Mouse (Mus musculus) induced T-regulatory cell, adult 2 months (primary cell): ENCODE data around the gene Aldh1a3.

Experiments used
- DNase-seq: peaks from one replicate; pipeline ENCODE4 v3.0.0-alpha.2; 2012; ENCODE audit warnings: low read depth

The Aldh1a3 gene

GRCm38 (mm10) chr7:66427437-66428161 lies at the start of gene Aldh1a3:
Gene Aldh1a3 (minus strand): TSS chr7:66427517.
- peak; percentile 23 for DNase-seq

GRCm38 (mm10) chr7:66476289-66476688 lies 49.0 kb upstream of the Aldh1a3 start:
- DNase-seq = no peak

GRCm38 (mm10) chr7:66471641-66472216 lies 44.4 kb upstream of the Aldh1a3 start:
- DNase-seq = no peak

GRCm38 (mm10) chr7:66466641-66467040 lies 39.3 kb upstream of the Aldh1a3 start:
- no peak for DNase-seq

- DNase-seq = no peak
Measured at GRCm38 (mm10) chr7:66465241-66465640, 37.9 kb upstream of the Aldh1a3 start.

GRCm38 (mm10) chr7:66463081-66463480 lies 35.8 kb upstream of the Aldh1a3 start:
- DNase-seq = no peak

- no peak for DNase-seq
Measured at GRCm38 (mm10) chr7:66451622-66452295, 24.4 kb upstream of the Aldh1a3 start.

GRCm38 (mm10) chr7:66449971-66450752 lies 22.8 kb upstream of the Aldh1a3 start:
- peak; percentile 59 for DNase-seq

- no peak for DNase-seq
Measured at GRCm38 (mm10) chr7:66448786-66449540, 21.6 kb upstream of the Aldh1a3 start.

GRCm38 (mm10) chr7:66448304-66448703 lies 21.0 kb upstream of the Aldh1a3 start:
- DNase-seq = no peak

- no peak for DNase-seq
Measured at GRCm38 (mm10) chr7:66446860-66447259, 19.5 kb upstream of the Aldh1a3 start.

GRCm38 (mm10) chr7:66445117-66445905 lies 18.0 kb upstream of the Aldh1a3 start:
- DNase-seq = no peak

- no peak for DNase-seq
Measured at GRCm38 (mm10) chr7:66444706-66445105, 17.4 kb upstream of the Aldh1a3 start.

- no peak for DNase-seq
Measured at GRCm38 (mm10) chr7:66442501-66443369, 15.4 kb upstream of the Aldh1a3 start.

- DNase-seq = peak; percentile 35
Measured at GRCm38 (mm10) chr7:66438787-66439669, 11.7 kb upstream of the Aldh1a3 start.

- peak; percentile 67 for DNase-seq
Measured at GRCm38 (mm10) chr7:66434453-66434935, 7.2 kb upstream of the Aldh1a3 start.

- no peak for DNase-seq
Measured at GRCm38 (mm10) chr7:66427053-66427436, 272 bp downstream of the Aldh1a3 start.

- no peak for DNase-seq
Measured at GRCm38 (mm10) chr7:66421903-66422302, 5.4 kb downstream of the Aldh1a3 start.

- DNase-seq = no peak
Measured at GRCm38 (mm10) chr7:66418981-66419380, 8.3 kb downstream of the Aldh1a3 start.
